Mouse (Mus musculus) midbrain, embryonic 15.5 days (tissue): ENCODE results near the gene Pde9a. TPM values are rescaled to one million over a fixed set of nuclear protein-coding genes. Genes with fewer than 3 reads are reported as not detected.

Source experiments
- ATAC-seq: fragments of 200-750 bp; cut with Nextera tagmentation; replicated peaks from 2 replicates; pipeline ENCODE4 v1.8.0; 2017; ENCODE audit warnings: moderate TSS enrichment
- H3K27ac ChIP-seq: fragments of 300-500 bp; sonication (generic); 2 replicates; pipeline ENCODE4 v1.5.1; 2015; ENCODE audit warnings: mild to moderate bottlenecking, inconsistent platforms
- H3K27me3 ChIP-seq: fragments of 300-500 bp; sonication (generic); replicated peaks from 2 replicates; pipeline ENCODE4 v1.6.1; 2015; ENCODE audit warnings: inconsistent platforms
- H3K36me3 ChIP-seq: fragments of 300-500 bp; sonication (generic); replicated peaks from 2 replicates; pipeline ENCODE4 v1.6.1; 2015; ENCODE audit warnings: inconsistent platforms
- H3K4me1 ChIP-seq: fragments of 300-500 bp; sonication (generic); 2 replicates; pipeline ENCODE4 v1.6.1; 2015; ENCODE audit warnings: inconsistent platforms
- H3K4me2 ChIP-seq: fragments of 300-500 bp; sonication (generic); 2 replicates; pipeline ENCODE4 v1.6.1; 2015; ENCODE audit warnings: inconsistent platforms, mild to moderate bottlenecking, moderate library complexity
- H3K4me3 ChIP-seq: fragments of 300-500 bp; sonication (generic); 2 replicates; pipeline ENCODE4 v1.5.1; 2015; ENCODE audit warnings: mild to moderate bottlenecking, inconsistent platforms
- H3K9ac ChIP-seq: fragments of 300-500 bp; sonication (generic); 2 replicates; pipeline ENCODE4 v1.6.1; 2015; ENCODE audit warnings: mild to moderate bottlenecking, inconsistent platforms
- H3K9me3 ChIP-seq: fragments of 300-500 bp; sonication (generic); 2 replicates; pipeline ENCODE4 v1.6.1; 2016; ENCODE audit warnings: inconsistent platforms
- WGBS: fragments of 180-500 bp; shearing (Covaris S2); methylation state at CpG from one replicate; pipeline ENCODE4 v1.1.7; 2015; ENCODE audit warnings: mixed read lengths; 5-methylcytosine and 5-hydroxymethylcytosine counted together
- polyA plus RNA-seq: library from polyadenylated mRNA; unstranded; fragments of >200 nt; fragmentation: Nextera tagmentation; extraction: Ambion mirVana; gene quantifications from 2 replicates; pipeline ENCODE4 v1.2.1, GENCODE M21; 2015

The Pde9a gene
- polyA plus RNA-seq, 1 experiment from 2014 or later, result 36.1 TPM

- no peak overlapping the region for H3K4me2 ChIP-seq
- H3K4me1 ChIP-seq, result peaks cover 15% of the 10 kb centered on the region
- H3K9me3 ChIP-seq, result no peaks in the 10 kb centered on the region
- H3K4me3 ChIP-seq, result no peak overlapping the region
- H3K9ac ChIP-seq, result no peak overlapping the region
- 0 out of 2 replicates have a peak, but pooled peaks cover 8% of the 10 kb centered on the region for H3K36me3 ChIP-seq
- H3K27me3 ChIP-seq, result no peaks in the 10 kb centered on the region
- no peak for ATAC-seq
- 90% methylated on average over 9 of the region's 9 CpGs for WGBS
- H3K27ac ChIP-seq, result no peak overlapping the region
Observed at GRCm38 (mm10) chr17:31454056-31454455, 68.0 kb downstream of the Pde9a start.

GRCm38 (mm10) chr17:31456723-31457567 lies 70.9 kb downstream of the Pde9a start:
- Histone ChIP-seq H3K9ac (no peak overlapping the region), H3K9me3 (no peaks in the 10 kb centered on the region), H3K4me1 (no peaks in the 10 kb centered on the region), H3K27me3 (no peaks in the 10 kb centered on the region), H3K36me3 (peaks cover 18% of the 10 kb centered on the region; the same call in 1 of the 2 replicates), H3K4me2 (no peak overlapping the region), H3K27ac (no peak overlapping the region), H3K4me3 (no peak overlapping the region)
- no peak for ATAC-seq
- 76% methylated on average over 18 of the region's 18 CpGs for WGBS

GRCm38 (mm10) chr17:31460416-31460815 lies 74.4 kb downstream of the Pde9a start:
- ATAC-seq, result no peak
- Histone ChIP-seq H3K36me3 (peaks cover 23% of the 10 kb centered on the region), H3K27ac (no peak overlapping the region), H3K9me3 (no peaks in the 10 kb centered on the region), H3K4me2 (no peak overlapping the region), H3K9ac (no peak overlapping the region), H3K27me3 (no peaks in the 10 kb centered on the region), H3K4me1 (no peaks in the 10 kb centered on the region), H3K4me3 (no peak overlapping the region)
- WGBS, result 65% methylated on average over 4 of the region's 4 CpGs

GRCm38 (mm10) chr17:31462506-31462905 lies 76.5 kb downstream of the Pde9a start:
- H3K9me3 ChIP-seq, result no peaks in the 10 kb centered on the region
- no peak overlapping the region for H3K4me2 ChIP-seq
- H3K27ac ChIP-seq, result no peak overlapping the region
- H3K4me1 ChIP-seq, result no peaks in the 10 kb centered on the region
- no peak overlapping the region for H3K4me3 ChIP-seq
- no peaks in the 10 kb centered on the region for H3K27me3 ChIP-seq
- 80% methylated on average over 2 of the region's 2 CpGs for WGBS
- no peak for ATAC-seq
- H3K36me3 ChIP-seq, result peaks cover 43% of the 10 kb centered on the region
- H3K9ac ChIP-seq, result no peak overlapping the region

GRCm38 (mm10) chr17:31466854-31467253 lies 80.8 kb downstream of the Pde9a start:
- H3K36me3 ChIP-seq, result peaks cover 28% of the 10 kb centered on the region
- H3K9ac ChIP-seq, result no peak overlapping the region
- H3K4me2 ChIP-seq, result no peak overlapping the region
- no peaks in the 10 kb centered on the region for H3K27me3 ChIP-seq
- 91% methylated on average over 3 of the region's 3 CpGs for WGBS
- H3K27ac ChIP-seq, result no peak overlapping the region
- H3K4me1 ChIP-seq, result peaks cover 8% of the 10 kb centered on the region
- no peaks in the 10 kb centered on the region for H3K9me3 ChIP-seq
- no peak for ATAC-seq
- no peak overlapping the region for H3K4me3 ChIP-seq

- Histone ChIP-seq H3K36me3 (peaks cover 28% of the 10 kb centered on the region), H3K27ac (no peak overlapping the region), H3K9ac (no peak overlapping the region), H3K4me3 (no peak overlapping the region), H3K9me3 (no peaks in the 10 kb centered on the region), H3K4me2 (no peak overlapping the region), H3K4me1 (peaks cover 8% of the 10 kb centered on the region), H3K27me3 (no peaks in the 10 kb centered on the region)
- no peak for ATAC-seq
- 74% methylated on average over 5 of the region's 5 CpGs for WGBS
Observed at GRCm38 (mm10) chr17:31468496-31468895, 82.5 kb downstream of the Pde9a start.

GRCm38 (mm10) chr17:31470766-31471418 lies 84.9 kb downstream of the Pde9a start:
- Histone ChIP-seq H3K27me3 (no peaks in the 10 kb centered on the region), H3K4me2 (no peak overlapping the region), H3K9me3 (no peaks in the 10 kb centered on the region), H3K4me1 (peaks cover 8% of the 10 kb centered on the region), H3K9ac (no peak overlapping the region), H3K27ac (no peak overlapping the region), H3K36me3 (peaks cover 28% of the 10 kb centered on the region), H3K4me3 (no peak overlapping the region)
- peak; percentile 60 for ATAC-seq
- 46% methylated on average over 5 of the region's 5 CpGs for WGBS

GRCm38 (mm10) chr17:31474388-31474787 lies 88.4 kb downstream of the Pde9a start:
- no peaks in the 10 kb centered on the region for H3K27me3 ChIP-seq
- H3K4me2 ChIP-seq, result no peak overlapping the region
- peaks cover 11% of the 10 kb centered on the region for H3K36me3 ChIP-seq
- ATAC-seq, result no peak
- no peak overlapping the region for H3K4me3 ChIP-seq
- H3K9me3 ChIP-seq, result no peaks in the 10 kb centered on the region
- H3K9ac ChIP-seq, result no peak overlapping the region
- H3K27ac ChIP-seq, result no peak overlapping the region; the same call in 1 of the 2 replicates
- peaks cover 8% of the 10 kb centered on the region for H3K4me1 ChIP-seq
- 84% methylated on average over 6 of the region's 6 CpGs for WGBS

GRCm38 (mm10) chr17:31478606-31479005 lies 92.6 kb downstream of the Pde9a start:
- Histone ChIP-seq H3K4me3 (no peak overlapping the region), H3K4me2 (no peak overlapping the region), H3K27ac (no peak overlapping the region), H3K36me3 (peaks cover 6% of the 10 kb centered on the region), H3K27me3 (no peaks in the 10 kb centered on the region), H3K4me1 (no peaks in the 10 kb centered on the region), H3K9me3 (no peaks in the 10 kb centered on the region), H3K9ac (no peak overlapping the region)
- no peak for ATAC-seq
- WGBS, result 84% methylated on average over 7 of the region's 7 CpGs

GRCm38 (mm10) chr17:31479108-31479844 lies 93.3 kb downstream of the Pde9a start:
- H3K4me2 ChIP-seq, result no peak overlapping the region
- H3K4me3 ChIP-seq, result no peak overlapping the region
- no peak for ATAC-seq
- H3K27ac ChIP-seq, result no peak overlapping the region
- no peaks in the 10 kb centered on the region for H3K4me1 ChIP-seq
- no peak overlapping the region for H3K9ac ChIP-seq
- H3K9me3 ChIP-seq, result no peaks in the 10 kb centered on the region
- 69% methylated on average over 11 of the region's 11 CpGs for WGBS
- no peaks in the 10 kb centered on the region for H3K27me3 ChIP-seq
- H3K36me3 ChIP-seq, result peaks cover 6% of the 10 kb centered on the region

- no peak overlapping the region for H3K4me2 ChIP-seq
- H3K27me3 ChIP-seq, result no peaks in the 10 kb centered on the region
- peak overlapping the region; percentile 12 for H3K27ac ChIP-seq
- H3K4me1 ChIP-seq, result peaks cover 13% of the 10 kb centered on the region; the same call in 1 of the 2 replicates
- 60% methylated on average over 10 of the region's 10 CpGs for WGBS
- no peaks in the 10 kb centered on the region for H3K9me3 ChIP-seq
- H3K36me3 ChIP-seq, result no peaks in the 10 kb centered on the region
- no peak overlapping the region for H3K9ac ChIP-seq
- ATAC-seq, result peak; percentile 69
- no peak overlapping the region for H3K4me3 ChIP-seq
Observed at GRCm38 (mm10) chr17:31486616-31487198, 100.7 kb downstream of the Pde9a start.
